Mouse (Mus musculus) myocyte (in vitro differentiated cells): ENCODE results near the gene Spata1.

Source experiments
- CEBPB ChIP-seq: IDR thresholded peaks from 2 replicates; pipeline ENCODE4 v1.6.1; 2011; ENCODE audit warnings: mild to moderate bottlenecking, moderate library complexity; ENCODE audit not compliant: poor library complexity, insufficient read depth, severe bottlenecking
- POLR2A ChIP-seq: IDR thresholded peaks from one replicate; pipeline ENCODE4 v1.6.1; 2011; ENCODE audit warnings: low read depth, mild to moderate bottlenecking, control low read depth, moderate library complexity; ENCODE audit not compliant: insufficient read length
- SRF ChIP-seq: IDR thresholded peaks from one replicate; pipeline ENCODE4 v1.6.1; 2011; ENCODE audit warnings: low read depth; ENCODE audit not compliant: control insufficient read depth, insufficient read length

GRCm38 (mm10) chr3:146421787-146422186, 77.8 kb downstream of the Spata1 start:
- TF ChIP-seq POLR2A (no peak), CEBPB (no peak), SRF (no peak)
